Mouse (Mus musculus) embryonic stem cell, embryonic (primary cell): ENCODE measurements around the gene Csnk2b.
"Not testable (repeated sequence)": the region's sequence is repeated elsewhere in the genome, so short reads cannot be mapped to it uniquely, and the experiment has no call there.

Experiments
- CTCF ChIA-PET, 4 experiments: fragments of 300-600 bp in 2 of 4; fragments of 350-600 bp in 2 of 4; sonication (Branson Sonifier 250); formaldehyde crosslinking; loops; one replicate each; lab custom pipeline; 2022; ENCODE audit warnings: inconsistent platforms in 2 of 4; lab: Charles Lee
- POLR2A ChIA-PET, 4 experiments: fragments of 300-600 bp in 2 of 4; fragments of 350-600 bp in 2 of 4; sonication (Branson Sonifier 250); formaldehyde crosslinking; loops; one replicate each; lab custom pipeline; 2022; ENCODE audit warnings: antibody characterized with exemption in 4 of 4, inconsistent platforms in 1 of 4; lab: Charles Lee

Gene Csnk2b

GRCm38 (mm10) chr17:35135591-35136320 lies 13.9 kb upstream of the Csnk2b start:
- CTCF ChIA-PET: interaction anchor here in 1 of 4 experiments (0.6 kb wide), 2 partner anchors 107 to 174 kb away, joined by 3 to 4 read pairs; no protein-coding TSS in a partner anchor

GRCm38 (mm10) chr17:35134801-35135590 lies 13.1 kb upstream of the Csnk2b start, which contains the start of gene Bag6:
TSS of gene Bag6 (plus strand) at chr17:35135178.
- CTCF ChIA-PET: no interaction called here
- POLR2A ChIA-PET: interaction anchor here in 2 of 4 experiments (0.6 to 1.5 kb wide), 7 partner anchors 9 to 752 kb away, joined by 3 to 6 read pairs (median 5); partner anchors contain the start of genes Csnk2b (in 2 of the 2), Gpank1 (in 2 of the 2), D17H6S53E (in 1 of the 2) and Ddx39b (in 1 of the 2)

More at GRCm38 (mm10) chr17:35135591-35136320, 13.9 kb upstream of the Csnk2b start:
- POLR2A ChIA-PET: interaction anchor here (0.6 to 21.3 kb wide), 16 partner anchors 9 to 183 kb away, joined by 3 to 561 read pairs (median 3); partner anchors contain the start of genes Prrc2a (in 2 of the 4), Csnk2b (in 1 of the 4), D17H6S53E (in 1 of the 4) and Ddx39b (in 1 of the 4)

GRCm38 (mm10) chr17:35133517-35133916 lies 11.7 kb upstream of the Csnk2b start:
- CTCF ChIA-PET: interaction anchor here in 1 of 4 experiments (0.6 kb wide), 1 partner anchor 35 kb away, joined by 3 read pairs; no protein-coding TSS in a partner anchor

GRCm38 (mm10) chr17:35132174-35132560 lies 10.3 kb upstream of the Csnk2b start:
- POLR2A ChIA-PET: interaction anchor here (0.6 to 5.2 kb wide), 37 partner anchors 8 to 488 kb away, joined by 3 to 56 read pairs (median 4); partner anchors contain the start of genes Ddx39b (in 3 of the 4), Csnk2b (in 2 of the 4), Gpank1 (in 2 of the 4) and Ddah2 (in 1 of the 4)
- CTCF ChIA-PET: interaction anchor here (0.6 to 1.5 kb wide), 7 partner anchors 8 to 123 kb away, joined by 3 to 8 read pairs (median 4); partner anchors contain the start of genes Csnk2b (in 2 of the 4) and Gpank1 (in 1 of the 4)

More at GRCm38 (mm10) chr17:35133517-35133916, 11.7 kb upstream of the Csnk2b start:
- POLR2A ChIA-PET: interaction anchor here in 2 of 4 experiments (1.5 to 5.2 kb wide), 8 partner anchors 12 to 181 kb away, joined by 5 to 56 read pairs (median 25); partner anchors contain the start of genes Csnk2b (in 2 of the 2), Ddx39b (in 2 of the 2) and Gpank1 (in 2 of the 2)

GRCm38 (mm10) chr17:35131500-35132173 lies 9.8 kb upstream of the Csnk2b start, which contains the start of gene Apom:
TSS of gene Apom (minus strand) at chr17:35132050.
- POLR2A ChIA-PET: interaction anchor here (0.6 to 5.2 kb wide), 42 partner anchors 9 to 487 kb away, joined by 3 to 56 read pairs (median 4); partner anchors contain the start of genes Csnk2b (in 3 of the 4), Ddx39b (in 3 of the 4), Gpank1 (in 3 of the 4) and Ddah2 (in 1 of the 4)
- CTCF ChIA-PET: interaction anchor here (0.6 to 2.0 kb wide), 10 partner anchors 9 to 123 kb away, joined by 3 to 8 read pairs (median 4); partner anchors contain the start of genes Csnk2b (in 3 of the 4) and Gpank1 (in 2 of the 4)

- CTCF ChIA-PET: interaction anchor here in 3 of 4 experiments (0.6 to 2.0 kb wide), 6 partner anchors 9 to 114 kb away, joined by 3 to 6 read pairs (median 4); partner anchors contain the start of genes Csnk2b (in 1 of the 3) and Gpank1 (in 1 of the 3)
Observed at GRCm38 (mm10) chr17:35131038-35131437, 9.2 kb upstream of the Csnk2b start.

GRCm38 (mm10) chr17:35128996-35129395 lies 7.1 kb upstream of the Csnk2b start:
- CTCF ChIA-PET: interaction anchor here in 2 of 4 experiments (0.7 to 0.9 kb wide), 2 partner anchors 174 to 197 kb away, joined by 4 to 5 read pairs; no protein-coding TSS in a partner anchor
- POLR2A ChIA-PET: interaction anchor here in 2 of 4 experiments (0.9 to 5.2 kb wide), 11 partner anchors 8 to 164 kb away, joined by 3 to 56 read pairs (median 23); partner anchors contain the start of genes Csnk2b (in 2 of the 2), Ddx39b (in 2 of the 2) and Gpank1 (in 2 of the 2)

More at GRCm38 (mm10) chr17:35131038-35131437, 9.2 kb upstream of the Csnk2b start:
- POLR2A ChIA-PET: interaction anchor here in 3 of 4 experiments (0.6 to 5.2 kb wide), 35 partner anchors 8 to 206 kb away, joined by 3 to 56 read pairs (median 4); partner anchors contain the start of genes Csnk2b (in 3 of the 3), Ddx39b (in 3 of the 3), Gpank1 (in 3 of the 3) and Atp6v1g2 (in 1 of the 3)

- ChIA-PET POLR2A (interaction anchor here (0.6 to 4.1 kb wide), 32 partner anchors 8 to 229 kb away, joined by 3 to 27 read pairs (median 7); partner anchors contain the start of genes Ddx39b (in 2 of the 4), C2 (in 1 of the 4), Ddah2 (in 1 of the 4) and Ehmt2 (in 1 of the 4)), CTCF (interaction anchor here in 3 of 4 experiments (0.6 to 1.9 kb wide), 7 partner anchors 17 to 106 kb away, joined by 3 to 9 read pairs (median 3); no protein-coding TSS in a partner anchor)
Observed at GRCm38 (mm10) chr17:35127017-35127416, 5.2 kb upstream of the Csnk2b start.

GRCm38 (mm10) chr17:35126206-35126611 lies 4.4 kb upstream of the Csnk2b start, which contains the start of gene D17H6S53E:
TSS of gene D17H6S53E (plus strand) at chr17:35126373.
- ChIA-PET CTCF (interaction anchor here (0.5 to 1.9 kb wide), 13 partner anchors 40 to 813 kb away, joined by 3 to 13 read pairs (median 4); partner anchors contain the start of gene Ltb (in 1 of the 4)), POLR2A (interaction anchor here (0.6 to 4.1 kb wide), 53 partner anchors 8 to 228 kb away, joined by 3 to 27 read pairs (median 4); partner anchors contain the start of genes Ddah2 (in 2 of the 4), Ddx39b (in 2 of the 4), Msh5 (in 2 of the 4) and Abhd16a (in 1 of the 4))

GRCm38 (mm10) chr17:35125578-35125977 lies 3.7 kb upstream of the Csnk2b start:
- CTCF ChIA-PET: interaction anchor here in 3 of 4 experiments (0.6 to 1.9 kb wide), 12 partner anchors 41 to 812 kb away, joined by 3 to 9 read pairs (median 4); partner anchors contain the start of gene Ltb (in 1 of the 3)
- POLR2A ChIA-PET: interaction anchor here (0.6 to 4.1 kb wide), 48 partner anchors 9 to 177 kb away, joined by 3 to 27 read pairs (median 6); partner anchors contain the start of genes Ddah2 (in 2 of the 4), Ddx39b (in 2 of the 4), Msh5 (in 2 of the 4) and Abhd16a (in 1 of the 4)

- POLR2A ChIA-PET: interaction anchor here in 2 of 4 experiments (0.6 to 4.1 kb wide), 22 partner anchors 8 to 175 kb away, joined by 3 to 27 read pairs (median 6); partner anchors contain the start of genes Ddah2 (in 2 of the 2), Abhd16a (in 1 of the 2), Bag6 (in 1 of the 2) and Ddx39b (in 1 of the 2)
- CTCF ChIA-PET: interaction anchor here in 2 of 4 experiments (0.6 to 1.6 kb wide), 3 partner anchors 44 to 214 kb away, joined by 3 to 6 read pairs (median 5); no protein-coding TSS in a partner anchor
Observed at GRCm38 (mm10) chr17:35125081-35125480, 3.2 kb upstream of the Csnk2b start.

- CTCF ChIA-PET: interaction anchor here in 1 of 4 experiments (1.6 kb wide), 1 partner anchor 103 kb away, joined by 5 read pairs; no protein-coding TSS in a partner anchor
- POLR2A ChIA-PET: interaction anchor here in 2 of 4 experiments (0.8 to 3.9 kb wide), 9 partner anchors 8 to 117 kb away, joined by 3 to 22 read pairs (median 12); partner anchors contain the start of genes Ddah2 (in 2 of the 2), Ddx39b (in 1 of the 2) and Msh5 (in 1 of the 2)
Observed at GRCm38 (mm10) chr17:35124261-35124896, 2.5 kb upstream of the Csnk2b start.

- POLR2A ChIA-PET: interaction anchor here in 1 of 4 experiments (1.7 to 4.0 kb wide), 3 partner anchors 8 to 130 kb away, joined by 4 to 40 read pairs (median 27); partner anchors contain the start of gene Apom
- CTCF ChIA-PET: not testable (repeated sequence)
Observed at GRCm38 (mm10) chr17:35123287-35123686, 1.4 kb upstream of the Csnk2b start.

- POLR2A ChIA-PET: interaction anchor here (0.5 to 4.4 kb wide), 82 partner anchors 9 to 1033 kb away, joined by 3 to 43 read pairs (median 4); partner anchors contain the start of genes Ddx39b (in 3 of the 4), Abhd16a (in 2 of the 4), Apom (in 2 of the 4) and Msh5 (in 2 of the 4)
- CTCF ChIA-PET: interaction anchor here (0.5 to 2.1 kb wide), 19 partner anchors 9 to 137 kb away, joined by 3 to 9 read pairs (median 4); partner anchors contain the start of genes Apom (in 2 of the 4) and Atp6v1g2 (in 1 of the 4)
Observed at GRCm38 (mm10) chr17:35121143-35121799, 582 bp downstream of the Csnk2b start, which contains the start of gene Gpank1. TSS of gene Gpank1 (plus strand) at chr17:35121455.
